Mouse (Mus musculus): ENCODE data around the gene Nacc2. TPM values are rescaled to one million over a fixed set of nuclear protein-coding genes. Genes with fewer than 3 reads are reported as not detected.
A peak's percentile ranks its signal among the peaks of the same experiment; 100 is the strongest.

Nacc2 gene
- polyA plus RNA-seq, 1 experiment from 2014 or later = 18.1 TPM

DNA sequence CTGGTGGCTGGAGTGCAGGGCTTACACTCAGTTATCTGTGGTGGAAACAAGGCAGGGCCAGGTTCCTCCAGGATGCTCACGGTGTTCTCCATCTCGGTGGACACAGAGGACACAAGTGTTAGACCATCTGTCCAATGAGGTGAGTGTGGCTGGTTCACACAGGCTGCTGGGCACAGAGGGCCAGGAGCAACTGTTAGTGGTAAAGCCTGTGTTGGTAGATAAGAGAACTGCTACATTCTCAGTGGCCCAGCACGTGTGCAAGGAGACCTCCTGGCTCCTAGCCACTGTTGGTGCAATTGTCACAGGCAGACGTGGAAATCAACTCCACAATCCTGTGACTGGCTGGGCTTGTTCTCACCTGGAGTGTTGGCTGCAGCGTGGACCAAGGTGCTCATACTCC is 31.6 kb upstream of the Nacc2 start:
- Histone ChIP-seq H3K36me3 (ENCODE audit: control insufficient read depth, insufficient read depth, low read length) (no peaks in the 10 kb centered on the region), H3K27me3 (ENCODE audit: control insufficient read depth, insufficient read depth, low read depth, low read length) (no peaks in the 10 kb centered on the region), H3K4me2 (ENCODE audit: low read length) (no peak overlapping the region), H3K9me3 (replicated peaks; ENCODE audit: control insufficient read depth, low read length, poor library complexity, severe bottlenecking) (no peaks in the 10 kb centered on the region), H3K4me3 (ENCODE audit: low read depth, low read length) (no peak overlapping the region), H3K27ac (ENCODE audit: low read length) (no peak overlapping the region), H3K9ac (ENCODE audit: low read depth, low read length) (no peak overlapping the region), H3K4me1 (ENCODE audit: control insufficient read depth, insufficient read depth, low read length) (peaks cover 17% of the 10 kb centered on the region)
- no peak for ATAC-seq
- 64% methylated on average over 5 of the region's 5 CpGs for WGBS

DNA sequence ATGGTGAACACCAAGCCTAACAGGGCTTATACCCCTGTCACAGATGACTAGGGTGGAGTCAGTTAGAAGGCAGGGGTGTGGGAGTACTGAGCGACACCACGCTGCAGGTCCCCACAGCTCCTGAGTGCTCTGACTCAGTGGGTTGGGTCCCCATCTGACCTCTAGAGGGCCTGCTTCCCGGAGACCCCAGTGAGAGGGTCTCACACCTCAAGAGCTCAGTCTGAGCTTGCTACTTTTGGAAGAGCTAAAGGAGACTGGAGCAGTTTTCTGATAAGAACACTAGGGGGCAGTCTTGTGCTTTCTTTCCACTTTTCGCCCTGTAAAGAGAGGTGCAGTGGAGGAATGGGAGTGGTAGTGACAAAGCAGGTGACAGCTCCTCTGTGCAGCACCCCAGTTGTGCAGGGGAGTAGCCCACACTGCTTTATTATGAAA is 30.9 kb upstream of the Nacc2 start:
- Histone ChIP-seq H3K9ac (ENCODE audit: low read depth, low read length) (no peak overlapping the region), H3K9me3 (replicated peaks; ENCODE audit: control insufficient read depth, low read length, poor library complexity, severe bottlenecking) (no peaks in the 10 kb centered on the region), H3K4me3 (ENCODE audit: low read depth, low read length) (no peak overlapping the region), H3K36me3 (ENCODE audit: control insufficient read depth, insufficient read depth, low read length) (no peaks in the 10 kb centered on the region), H3K27ac (ENCODE audit: low read length) (no peak overlapping the region), H3K4me2 (ENCODE audit: low read length) (no peak overlapping the region), H3K27me3 (ENCODE audit: control insufficient read depth, insufficient read depth, low read depth, low read length) (no peaks in the 10 kb centered on the region), H3K4me1 (ENCODE audit: control insufficient read depth, insufficient read depth, low read length) (peaks cover 17% of the 10 kb centered on the region)
- WGBS = 10% methylated on average over 4 of the region's 4 CpGs
- peak; percentile 77 for ATAC-seq

DNA sequence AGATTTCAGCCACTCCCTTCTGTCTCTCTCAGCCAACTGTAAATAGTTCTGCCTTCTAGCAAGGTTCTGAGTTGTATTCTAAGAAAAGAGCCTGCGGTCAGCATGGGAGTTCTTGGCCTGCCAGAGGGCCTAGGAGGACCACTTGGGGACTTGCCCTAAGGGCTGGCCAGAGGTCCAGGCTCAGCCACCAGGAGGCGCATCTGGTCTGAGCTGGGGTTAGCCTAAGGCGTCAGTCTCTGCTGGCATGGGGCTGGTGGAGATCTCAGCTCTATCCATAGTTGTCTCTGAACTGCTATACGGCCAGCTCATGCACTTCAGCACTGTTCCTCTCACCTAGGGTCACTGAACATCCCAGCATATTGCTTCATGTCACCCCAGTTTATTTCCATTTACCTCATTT is 30.3 kb upstream of the Nacc2 start:
- no peaks in the 10 kb centered on the region for H3K27me3 ChIP-seq (ENCODE audit: control insufficient read depth, insufficient read depth, low read depth, low read length)
- H3K4me2 ChIP-seq (ENCODE audit: low read length) = no peak overlapping the region
- H3K36me3 ChIP-seq (ENCODE audit: control insufficient read depth, insufficient read depth, low read length) = no peaks in the 10 kb centered on the region
- no peak overlapping the region for H3K4me3 ChIP-seq (ENCODE audit: low read depth, low read length)
- 37% methylated on average over 4 of the region's 4 CpGs for WGBS
- no peak overlapping the region for H3K9ac ChIP-seq (ENCODE audit: low read depth, low read length)
- no peak overlapping the region for H3K27ac ChIP-seq (ENCODE audit: low read length)
- peaks cover 17% of the 10 kb centered on the region for H3K4me1 ChIP-seq (ENCODE audit: control insufficient read depth, insufficient read depth, low read length)
- H3K9me3 ChIP-seq (replicated peaks; ENCODE audit: control insufficient read depth, low read length, poor library complexity, severe bottlenecking) = no peaks in the 10 kb centered on the region
- no peak for ATAC-seq

DNA sequence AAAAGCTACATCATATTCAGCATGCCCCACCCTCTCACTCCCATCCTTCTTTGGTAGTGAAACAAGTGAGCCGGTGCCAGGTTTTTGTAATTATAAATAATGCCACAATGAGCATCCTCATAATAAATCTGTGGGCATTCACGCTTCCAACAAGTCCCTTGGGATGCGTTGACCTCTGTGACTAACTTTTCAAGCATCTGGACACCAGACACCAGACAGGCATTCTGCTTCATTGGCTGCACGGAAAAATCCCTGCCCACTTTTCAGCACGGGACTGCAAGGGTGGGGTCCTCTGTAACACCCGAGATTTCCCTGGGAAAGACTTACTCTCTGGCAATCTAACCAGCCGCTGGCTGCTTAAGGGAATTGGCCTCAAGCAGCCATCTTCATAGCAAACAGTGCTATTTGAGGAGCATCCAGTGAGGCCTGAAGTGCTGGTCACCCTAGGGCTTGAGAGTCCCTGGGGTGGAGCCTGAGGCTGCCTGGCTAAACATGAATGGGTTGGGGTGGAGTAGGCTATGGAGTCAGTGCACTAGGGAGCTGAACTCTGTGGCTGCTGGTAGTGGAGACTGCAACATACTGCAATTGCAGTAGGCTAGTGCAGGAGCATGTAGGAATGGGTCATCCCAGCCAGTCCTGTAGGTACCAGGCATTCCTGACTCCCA is 24.8 kb upstream of the Nacc2 start:
- Histone ChIP-seq H3K9me3 (replicated peaks; ENCODE audit: control insufficient read depth, low read length, poor library complexity, severe bottlenecking) (no peaks in the 10 kb centered on the region), H3K27me3 (ENCODE audit: control insufficient read depth, insufficient read depth, low read depth, low read length) (no peaks in the 10 kb centered on the region), H3K9ac (ENCODE audit: low read depth, low read length) (no peak overlapping the region), H3K4me2 (ENCODE audit: low read length) (no peak overlapping the region), H3K36me3 (ENCODE audit: control insufficient read depth, insufficient read depth, low read length) (no peaks in the 10 kb centered on the region), H3K27ac (ENCODE audit: low read length) (no peak overlapping the region), H3K4me3 (ENCODE audit: low read depth, low read length) (no peak overlapping the region), H3K4me1 (ENCODE audit: control insufficient read depth, insufficient read depth, low read length) (no peaks in the 10 kb centered on the region)
- 60% methylated on average over 7 of the region's 7 CpGs for WGBS
- no peak for ATAC-seq

DNA sequence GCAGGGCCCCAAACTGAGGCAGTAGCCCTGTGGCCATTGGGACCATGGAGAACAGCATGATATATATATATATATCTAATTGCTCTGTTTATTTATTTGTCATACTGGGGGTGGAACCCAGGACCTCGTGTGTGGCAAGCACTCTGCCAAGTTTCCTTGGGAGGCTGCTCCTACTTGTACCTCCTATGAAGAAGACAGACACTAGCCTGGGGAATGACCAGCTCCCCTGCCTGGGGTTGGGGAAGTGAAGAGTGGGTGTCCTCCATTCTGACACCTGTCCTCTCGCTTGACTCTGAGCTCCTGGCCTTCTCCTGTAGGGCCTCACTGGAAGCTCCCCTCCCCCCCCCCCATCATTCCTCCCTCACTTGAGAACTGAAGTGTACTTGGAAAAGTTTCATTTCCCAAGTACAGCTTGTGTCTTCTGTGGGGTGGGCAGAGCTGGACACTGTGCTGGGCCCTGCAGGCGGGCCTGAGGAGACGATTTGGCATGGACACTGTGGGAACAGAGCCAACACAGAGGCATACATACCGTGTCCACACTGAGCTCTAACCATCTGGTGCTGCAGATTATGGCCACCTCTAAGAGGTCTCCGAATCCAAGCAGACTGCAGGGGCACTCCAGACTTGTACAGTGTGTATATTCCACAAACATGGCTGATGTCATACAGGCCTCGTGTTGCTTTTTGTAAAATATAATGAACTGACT is 23.5 kb upstream of the Nacc2 start:
- Histone ChIP-seq H3K4me1 (ENCODE audit: control insufficient read depth, insufficient read depth, low read length) (no peaks in the 10 kb centered on the region), H3K27ac (ENCODE audit: low read length) (no peak overlapping the region), H3K9me3 (replicated peaks; ENCODE audit: control insufficient read depth, low read length, poor library complexity, severe bottlenecking) (no peaks in the 10 kb centered on the region), H3K36me3 (ENCODE audit: control insufficient read depth, insufficient read depth, low read length) (no peaks in the 10 kb centered on the region), H3K27me3 (ENCODE audit: control insufficient read depth, insufficient read depth, low read depth, low read length) (no peaks in the 10 kb centered on the region), H3K4me2 (ENCODE audit: low read length) (no peak overlapping the region), H3K9ac (ENCODE audit: low read depth, low read length) (no peak overlapping the region), H3K4me3 (ENCODE audit: low read depth, low read length) (no peak overlapping the region)
- 51% methylated on average over 7 of the region's 7 CpGs for WGBS
- ATAC-seq = 0 out of 2 replicates have a peak, but pooled peaks have one; percentile 26

DNA sequence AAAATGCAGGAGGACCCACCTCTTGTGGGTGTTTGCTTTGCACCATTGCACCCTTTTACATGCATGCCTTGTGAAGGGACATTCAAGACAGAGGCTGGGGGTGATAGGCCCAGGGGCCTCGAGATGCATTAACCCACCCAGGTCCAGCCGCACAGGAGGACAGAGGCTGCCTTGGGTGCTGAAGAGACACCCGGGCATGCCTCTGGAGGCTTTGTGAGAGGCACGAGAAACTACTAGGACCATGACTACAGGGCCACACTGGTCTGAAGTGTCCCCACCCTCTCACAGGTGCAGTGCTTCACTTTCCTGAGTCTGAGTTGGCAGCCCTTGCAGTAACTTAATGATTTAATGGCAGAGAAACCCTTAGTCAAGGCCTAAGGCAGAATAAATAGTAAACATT is 22.1 kb upstream of the Nacc2 start:
- Histone ChIP-seq H3K9ac (ENCODE audit: low read depth, low read length) (no peak overlapping the region), H3K4me3 (ENCODE audit: low read depth, low read length) (no peak overlapping the region), H3K27ac (ENCODE audit: low read length) (no peak overlapping the region), H3K9me3 (replicated peaks; ENCODE audit: control insufficient read depth, low read length, poor library complexity, severe bottlenecking) (no peaks in the 10 kb centered on the region), H3K36me3 (ENCODE audit: control insufficient read depth, insufficient read depth, low read length) (no peaks in the 10 kb centered on the region), H3K4me1 (ENCODE audit: control insufficient read depth, insufficient read depth, low read length) (peaks cover 6% of the 10 kb centered on the region), H3K4me2 (ENCODE audit: low read length) (no peak overlapping the region), H3K27me3 (ENCODE audit: control insufficient read depth, insufficient read depth, low read depth, low read length) (no peaks in the 10 kb centered on the region)
- no peak for ATAC-seq
- 83% methylated on average over 4 of the region's 4 CpGs for WGBS

DNA sequence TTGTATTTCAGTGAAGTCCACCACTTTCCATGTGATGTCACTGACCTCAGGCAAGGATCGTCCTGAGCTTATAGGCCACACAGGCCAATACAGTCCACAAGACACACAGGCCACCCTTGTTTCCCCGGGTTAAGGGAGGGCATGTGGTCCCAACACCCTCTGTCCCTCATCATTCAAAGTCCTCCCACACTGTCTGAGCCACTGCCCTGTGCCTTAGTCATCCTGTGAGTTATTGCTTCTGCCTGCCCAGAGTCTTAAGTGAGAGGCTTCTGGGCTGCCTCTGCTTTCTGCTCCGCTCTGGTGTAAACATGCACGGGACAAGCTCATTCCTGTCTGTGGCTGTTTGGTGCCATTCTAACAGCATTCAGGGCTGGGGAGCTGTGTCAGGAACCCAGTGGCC is 21.3 kb upstream of the Nacc2 start:
- Histone ChIP-seq H3K9me3 (replicated peaks; ENCODE audit: control insufficient read depth, low read length, poor library complexity, severe bottlenecking) (no peaks in the 10 kb centered on the region), H3K9ac (ENCODE audit: low read depth, low read length) (no peak overlapping the region), H3K4me3 (ENCODE audit: low read depth, low read length) (no peak overlapping the region), H3K4me2 (ENCODE audit: low read length) (no peak overlapping the region), H3K4me1 (ENCODE audit: control insufficient read depth, insufficient read depth, low read length) (peaks cover 8% of the 10 kb centered on the region), H3K27ac (ENCODE audit: low read length) (no peak overlapping the region), H3K36me3 (ENCODE audit: control insufficient read depth, insufficient read depth, low read length) (no peaks in the 10 kb centered on the region), H3K27me3 (ENCODE audit: control insufficient read depth, insufficient read depth, low read depth, low read length) (no peaks in the 10 kb centered on the region)
- no peak for ATAC-seq
- 89% methylated on average over 4 of the region's 4 CpGs for WGBS

DNA sequence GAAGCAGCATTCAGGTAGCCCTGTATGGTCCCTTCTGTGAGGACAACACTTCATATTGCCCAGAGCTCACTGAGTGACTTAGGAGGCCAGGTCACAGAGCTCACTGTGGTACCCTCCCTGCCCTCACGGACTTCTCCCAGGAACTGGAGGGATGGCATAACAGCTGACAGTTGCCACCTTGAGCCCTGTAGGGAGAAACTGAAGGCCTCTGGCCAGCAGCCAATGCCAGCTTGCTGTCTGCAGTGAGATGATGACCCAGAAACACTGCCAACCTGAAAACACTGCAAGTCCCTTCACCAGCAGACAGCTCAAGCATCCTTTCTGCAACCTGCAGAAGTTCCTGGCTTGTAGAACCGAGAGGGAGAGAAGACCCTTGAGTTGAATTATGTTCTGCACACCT is 20.5 kb upstream of the Nacc2 start:
- Histone ChIP-seq H3K36me3 (ENCODE audit: control insufficient read depth, insufficient read depth, low read length) (no peaks in the 10 kb centered on the region), H3K4me2 (ENCODE audit: low read length) (no peak overlapping the region), H3K9ac (ENCODE audit: low read depth, low read length) (no peak overlapping the region), H3K4me3 (ENCODE audit: low read depth, low read length) (no peak overlapping the region), H3K27ac (ENCODE audit: low read length) (no peak overlapping the region), H3K27me3 (ENCODE audit: control insufficient read depth, insufficient read depth, low read depth, low read length) (no peaks in the 10 kb centered on the region), H3K9me3 (replicated peaks; ENCODE audit: control insufficient read depth, low read length, poor library complexity, severe bottlenecking) (no peaks in the 10 kb centered on the region), H3K4me1 (ENCODE audit: control insufficient read depth, insufficient read depth, low read length) (peaks cover 16% of the 10 kb centered on the region)
- no peak for ATAC-seq
- 71% methylated on average over 2 of the region's 2 CpGs for WGBS

DNA sequence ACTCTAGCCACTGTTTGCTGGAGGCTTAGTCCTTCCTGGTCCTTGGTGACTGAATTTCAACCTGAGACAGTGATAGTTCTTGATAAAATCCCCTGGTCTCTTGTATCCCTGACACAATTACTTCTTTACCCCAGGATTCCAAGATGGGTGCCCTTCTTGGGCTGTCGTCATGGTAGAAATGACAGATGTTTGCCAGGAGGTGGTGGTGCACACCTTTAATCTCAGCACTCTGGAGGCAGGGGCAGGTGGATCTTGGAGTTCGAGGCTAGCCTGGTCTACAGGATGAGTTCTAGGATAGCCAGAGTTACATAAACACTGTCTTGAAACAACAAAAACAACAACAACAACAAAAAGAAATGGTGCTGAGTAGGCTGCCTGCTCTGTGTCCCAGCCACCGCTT is 20.0 kb upstream of the Nacc2 start:
- WGBS = 89% methylated on average over 3 of the region's 3 CpGs
- H3K27ac ChIP-seq (ENCODE audit: low read length) = no peak overlapping the region
- H3K27me3 ChIP-seq (ENCODE audit: control insufficient read depth, insufficient read depth, low read depth, low read length) = no peaks in the 10 kb centered on the region
- no peak for ATAC-seq
- H3K36me3 ChIP-seq (ENCODE audit: control insufficient read depth, insufficient read depth, low read length) = no peaks in the 10 kb centered on the region
- no peaks in the 10 kb centered on the region for H3K9me3 ChIP-seq (replicated peaks; ENCODE audit: control insufficient read depth, low read length, poor library complexity, severe bottlenecking)
- peaks cover 17% of the 10 kb centered on the region for H3K4me1 ChIP-seq (ENCODE audit: control insufficient read depth, insufficient read depth, low read length)
- no peak overlapping the region for H3K9ac ChIP-seq (ENCODE audit: low read depth, low read length)
- no peak overlapping the region for H3K4me2 ChIP-seq (ENCODE audit: low read length)
- no peak overlapping the region for H3K4me3 ChIP-seq (ENCODE audit: low read depth, low read length)
